Mouse (Mus musculus) G1E (cell line): ENCODE results near the gene Tns4.

Experiments
- CTCF ChIP-seq: IDR thresholded peaks from 2 replicates; pipeline ENCODE4 v1.5.1; 2012; ENCODE audit warnings: low read depth, low read length, inconsistent platforms, mixed read lengths
- GATA1 ChIP-seq: IDR thresholded peaks from 2 replicates; pipeline ENCODE4 v1.6.1; 2012; ENCODE audit warnings: borderline replicate concordance, low read length, inconsistent platforms, mixed read lengths
- GATA2 ChIP-seq: IDR thresholded peaks from 2 replicates; pipeline ENCODE4 v1.6.1; 2012; ENCODE audit warnings: low read depth, low read length, inconsistent platforms, borderline replicate concordance
- POLR2AphosphoS5 ChIP-seq: IDR thresholded peaks from 2 replicates; pipeline ENCODE4 v1.6.1; 2012; ENCODE audit warnings: low read depth, low read length, inconsistent platforms; ENCODE audit not compliant: insufficient replicate concordance
- TAL1 ChIP-seq: conservative IDR thresholded peaks from 2 replicates; pipeline ENCODE4 v1.6.1; 2012; ENCODE audit warnings: low read depth, low read length, inconsistent platforms, mixed read lengths

DNA sequence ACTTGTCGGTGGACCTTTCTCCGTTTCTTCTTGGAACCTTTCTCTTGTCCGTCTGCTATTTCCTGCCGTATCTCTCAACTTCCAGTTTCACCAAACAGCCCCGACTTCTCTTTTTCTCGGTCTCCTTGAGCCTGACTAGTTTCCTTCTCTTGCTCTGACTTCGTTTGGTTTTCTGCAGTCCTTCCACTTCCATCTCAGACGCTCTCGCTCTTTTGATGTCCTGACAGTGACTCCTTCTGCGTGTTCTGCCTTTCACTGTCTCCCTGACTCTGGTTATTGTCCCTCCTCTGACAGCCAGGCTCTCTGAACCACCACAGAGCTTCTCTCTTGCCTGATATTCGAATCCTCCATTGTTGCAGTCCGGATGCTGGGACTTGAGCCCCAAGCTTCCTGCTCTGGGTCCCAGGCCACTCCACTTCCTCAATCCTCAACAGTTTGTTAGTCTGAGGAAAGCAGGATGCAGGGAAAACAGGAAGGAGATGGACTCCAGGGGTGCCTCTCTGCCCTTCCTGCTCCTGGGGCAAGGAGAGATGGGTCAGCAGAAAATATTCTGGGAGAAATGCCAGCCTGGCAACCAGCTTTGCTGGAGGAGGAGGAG lies 46.2 kb downstream of the Tns4 start:
- TF ChIP-seq CTCF (no peak), GATA1 (no peak), TAL1 (no peak), POLR2AphosphoS5 (no peak), GATA2 (no peak)
